ENCODE assay signal across 8 mouse cellular contexts in genomic region chr15:98632921-98633320, GRCm38 (mm10). TPM values are rescaled to one million over a fixed set of nuclear protein-coding genes. Genes with fewer than 3 reads are reported as not detected.
A peak's percentile ranks its signal among the peaks of the same experiment; 100 is the strongest.
DNase-seq lines count a peak whose midpoint lies in the region; ATAC-seq and TF ChIP-seq lines count a peak whose summit lies in the region.

No protein-coding gene starts in this region.

- TF ChIP-seq CTCF in layer of hippocampus, adult 2 months (conservative IDR thresholded peaks at IDR 0.05), result no peak

- no peak for ATAC-seq in embryonic facial prominence, embryonic 13.5 days (ENCODE audit: insufficient number of reproducible peaks, insufficient read depth, low FRiP score, low TSS enrichment, low read depth)
- no peak for ATAC-seq in limb, embryonic 11.5 days (ENCODE audit: insufficient number of reproducible peaks, low FRiP score, low TSS enrichment, low read depth)

- peak overlapping the region; percentile 53; the same call in 1 of the 2 replicates for H3K4me3 ChIP-seq in layer of hippocampus, adult 2 months
- peak overlapping the region; percentile 75 for H3K4me3 ChIP-seq in embryonic facial prominence, embryonic 13.5 days
- peak overlapping the region; percentile 43 for H3K4me3 ChIP-seq in limb, embryonic 11.5 days (ENCODE audit: low read depth, low read length)

- no peak overlapping the region for H3K27ac ChIP-seq in layer of hippocampus, adult 2 months
- peak overlapping the region; percentile 77; the same call in 1 of the 2 replicates for H3K27ac ChIP-seq in embryonic facial prominence, embryonic 13.5 days
- H3K27ac ChIP-seq in limb, embryonic 11.5 days (replicated peaks; ENCODE audit: low read depth, low read length), result 0 out of 2 replicates have a peak overlapping the region, but pooled peaks have one; percentile 21

- no peaks in the 10 kb centered on the region for H3K9me3 ChIP-seq in embryonic facial prominence, embryonic 13.5 days
- H3K9me3 ChIP-seq in limb, embryonic 11.5 days (ENCODE audit: control insufficient read depth, low read length), result no peaks in the 10 kb centered on the region

- H3K36me3 ChIP-seq in embryonic facial prominence, embryonic 13.5 days, result no peaks in the 10 kb centered on the region
- H3K36me3 ChIP-seq in limb, embryonic 11.5 days (ENCODE audit: control insufficient read depth, insufficient read depth, low read length), result no peaks in the 10 kb centered on the region
- no peaks in the 10 kb centered on the region for H3K36me3 ChIP-seq in splenic B cell, adult 2 months (ENCODE audit: control insufficient read depth, insufficient read depth, low read length, poor library complexity, severe bottlenecking)

- WGBS in embryonic facial prominence, embryonic 13.5 days, result 3% methylated on average over 4 of the region's 4 CpGs
- WGBS in limb, embryonic 11.5 days, result 1% methylated on average over 4 of the region's 4 CpGs

- peak overlapping the region; percentile 92 for H3K4me2 ChIP-seq in embryonic facial prominence, embryonic 13.5 days
- H3K4me2 ChIP-seq in limb, embryonic 11.5 days (ENCODE audit: low read depth, severe bottlenecking), result peak overlapping the region; percentile 99

- H3K27me3 ChIP-seq in embryonic facial prominence, embryonic 13.5 days, result peaks cover 46% of the 10 kb centered on the region
- peaks cover 49% of the 10 kb centered on the region for H3K27me3 ChIP-seq in limb, embryonic 11.5 days (ENCODE audit: control insufficient read depth, insufficient read depth, low read length)
- no peaks in the 10 kb centered on the region for H3K27me3 ChIP-seq in splenic B cell, adult 2 months (ENCODE audit: control insufficient read depth, insufficient read depth, low read length, poor library complexity, severe bottlenecking)

- peak overlapping the region; percentile 83 for H3K9ac ChIP-seq in embryonic facial prominence, embryonic 13.5 days
- peak overlapping the region; percentile 56; the same call in 1 of the 2 replicates for H3K9ac ChIP-seq in limb, embryonic 11.5 days (ENCODE audit: low read length)

- peaks cover 79% of the 10 kb centered on the region for H3K4me1 ChIP-seq in embryonic facial prominence, embryonic 13.5 days
- H3K4me1 ChIP-seq in limb, embryonic 11.5 days (ENCODE audit: control insufficient read depth, insufficient read depth, low read length), result peaks cover 36% of the 10 kb centered on the region

- no peak for DNase-seq in layer of hippocampus, adult 2 months (ENCODE audit: low spot score in 2 of 2)
- no peak for DNase-seq in layer of hippocampus, adult 9-10 months (ENCODE audit: low spot score)
- DNase-seq in limb, embryonic 11.5 days (ENCODE audit: low spot score), result no peak
- DNase-seq in splenic B cell, adult 2 months (ENCODE audit: low read depth, low spot score), result peak; percentile 53
- no peak for DNase-seq in testis, postnatal 10 days (ENCODE audit: low spot score)
- DNase-seq in adrenal gland, adult 18-20 months (ENCODE audit: low spot score in 2 of 2), result no peak
- DNase-seq in ovary, postnatal 36 days (ENCODE audit: low spot score), result no peak

RNA-seq across cellular contexts. Expression of gene Cacnb3, which starts 2.3 kb away (rescaled TPM):
- 100 to 1,000 TPM; 207 to 212 TPM for total RNA-seq in layer of hippocampus, adult 2 months (2021)
- polyA plus RNA-seq in embryonic facial prominence, embryonic 13.5 days (2015; fragmentation: Nextera tagmentation; extraction: Ambion mirVana), result 55.6 and 55.7 TPM in 2 replicates
- 23.4 and 25.1 TPM in 2 replicates for polyA plus RNA-seq in limb, embryonic 11.5 days (2014; fragmentation: Nextera tagmentation; extraction: Ambion mirVana)
- total RNA-seq in adrenal gland, adult 18-20 months (2021), result 10 to 100 TPM; 11.9 to 14.3 TPM

RNA-seq across cellular contexts. Expression of gene Adcy6, which starts 23.0 kb away (rescaled TPM):
- 10 to 100 TPM; 49.6 to 52.4 TPM for total RNA-seq in layer of hippocampus, adult 2 months (2021)
- polyA plus RNA-seq in embryonic facial prominence, embryonic 13.5 days (2015; fragmentation: Nextera tagmentation; extraction: Ambion mirVana), result 11.7 and 19.5 TPM in 2 replicates
- polyA plus RNA-seq in limb, embryonic 11.5 days (2014; fragmentation: Nextera tagmentation; extraction: Ambion mirVana), result 16.2 and 18.9 TPM in 2 replicates
- total RNA-seq in adrenal gland, adult 18-20 months (2021), result 10 to 100 TPM; 48.7 to 83.1 TPM

RNA-seq across cellular contexts. Expression of gene Ddx23, which starts 29.8 kb away (rescaled TPM):
- 10 to 100 TPM; 79.7 to 87.4 TPM for total RNA-seq in layer of hippocampus, adult 2 months (2021)
- polyA plus RNA-seq in embryonic facial prominence, embryonic 13.5 days (2015; fragmentation: Nextera tagmentation; extraction: Ambion mirVana), result 34.5 and 35.4 TPM in 2 replicates
- polyA plus RNA-seq in limb, embryonic 11.5 days (2014; fragmentation: Nextera tagmentation; extraction: Ambion mirVana), result 24.8 and 27.7 TPM in 2 replicates
- 10 to 100 TPM; 80.7 to 83.8 TPM for total RNA-seq in adrenal gland, adult 18-20 months (2021)

RNA-seq across cellular contexts. Expression of gene Rnd1, which starts 44.3 kb away (rescaled TPM):
- 1 to 10 TPM; 6.4 to 6.9 TPM for total RNA-seq in layer of hippocampus, adult 2 months (2021)
- polyA plus RNA-seq in embryonic facial prominence, embryonic 13.5 days (2015; fragmentation: Nextera tagmentation; extraction: Ambion mirVana), result 0.50 and 0.59 TPM in 2 replicates
- polyA plus RNA-seq in limb, embryonic 11.5 days (2014; fragmentation: Nextera tagmentation; extraction: Ambion mirVana), result 0.29 and 0.37 TPM in 2 replicates
- total RNA-seq in adrenal gland, adult 18-20 months (2021), result 1 to 10 TPM; 2.0 to 7.6 TPM

Comparison
In these comparisons a context has a peak if more than half of its experiments do, and no peak if none do; other contexts are left out.
1. RNA of gene Cacnb3, which starts 2.3 kb away (total RNA-seq): 207 to 212 TPM in layer of hippocampus, adult 2 months; 11.9 to 14.3 TPM in adrenal gland, adult 18-20 months; every median in the first group is over 10 times any median in the second.
2. Peak in every context shown above with its lines, with median percentiles within 50 percentile points of each other: H3K4me3 ChIP-seq.